Mouse (Mus musculus) C2C12 (cell line): ENCODE measurements around the gene Rc3h2. TPM values are rescaled to one million over a fixed set of nuclear protein-coding genes. Genes with fewer than 3 reads are reported as not detected.

Experiments
- H3K27me3 ChIP-seq: one replicate; pipeline ENCODE4 v1.6.1; 2011; ENCODE audit not compliant: control insufficient read depth, insufficient read depth, insufficient read length
- H3K36me3 ChIP-seq: one replicate; pipeline ENCODE4 v1.6.1; 2011; ENCODE audit not compliant: control insufficient read depth, insufficient read depth
- H3K4me3 ChIP-seq: one replicate; pipeline ENCODE4 v1.5.1; 2011; ENCODE audit warnings: mild to moderate bottlenecking, control low read depth; ENCODE audit not compliant: poor library complexity, insufficient read depth, severe bottlenecking
- H3K79me2 ChIP-seq: one replicate; pipeline ENCODE4 v1.6.1; 2011; ENCODE audit not compliant: control insufficient read depth, insufficient read depth
- H3K79me3 ChIP-seq: one replicate; pipeline ENCODE4 v1.6.1; 2011; ENCODE audit warnings: low read depth, control low read depth
- H3ac ChIP-seq: one replicate; pipeline ENCODE3; 2011; ENCODE audit warnings: low read depth; ENCODE audit not compliant: control insufficient read depth, insufficient read length
- CEBPB ChIP-seq: IDR thresholded peaks from one replicate; pipeline ENCODE4 v1.6.1; 2011; ENCODE audit warnings: low read depth, mild to moderate bottlenecking, control low read depth, moderate library complexity
- CTCF ChIP-seq: IDR thresholded peaks from one replicate; pipeline ENCODE4 v1.5.1; 2011; ENCODE audit not compliant: control insufficient read depth, insufficient read depth, insufficient read length
- FOSL1 ChIP-seq: IDR thresholded peaks from one replicate; pipeline ENCODE4 v1.8.0; 2011; ENCODE audit warnings: mild to moderate bottlenecking, low read length; ENCODE audit not compliant: poor library complexity, insufficient read depth, severe bottlenecking
- MAX ChIP-seq: IDR thresholded peaks from one replicate; pipeline ENCODE4 v1.6.1; 2011; ENCODE audit warnings: mild to moderate bottlenecking, control low read depth
- MYOD1 ChIP-seq: IDR thresholded peaks from one replicate; pipeline ENCODE4 v1.6.1; 2011; ENCODE audit warnings: low read depth; ENCODE audit not compliant: control insufficient read depth, insufficient read length
- MYOG ChIP-seq: IDR thresholded peaks from one replicate; pipeline ENCODE4 v1.6.1; 2011; ENCODE audit not compliant: control insufficient read depth, insufficient read length; ENCODE audit errors: extremely low read depth
- USF1 ChIP-seq: IDR thresholded peaks from one replicate; pipeline ENCODE4 v1.6.1; 2011; ENCODE audit warnings: low read depth, mild to moderate bottlenecking, control low read depth, moderate library complexity
- polyA plus RNA-seq: library from polyadenylated mRNA; unstranded; fragments of >200 nt; fragmentation: generic; extraction: Trizol; gene quantifications from one replicate; pipeline ENCODE4 v1.2.1, GENCODE M21; 2012; ENCODE audit warnings: missing spikeins

Gene Rc3h2
- polyA plus RNA-seq, 1 experiment = 4.2 TPM

- Histone ChIP-seq H3K79me2 (peaks cover 99% of the 10 kb centered on the region), H3ac (peak within 1 kb of the TSS; percentile 93), H3K4me3 (peak within 1 kb of the TSS; percentile 84), H3K79me3 (peaks cover 70% of the 10 kb centered on the region), H3K36me3 (peaks cover 16% of the 10 kb centered on the region), H3K27me3 (no peaks in the 10 kb centered on the region)
- no peak for TF ChIP-seq MYOD1
- TF ChIP-seq USF1 = peak; percentile 48
- TF ChIP-seq MAX = peak; percentile 47
Measured at GRCm38 (mm10) chr2:37442611-37443591, 20.2 kb upstream of the Rc3h2 start, which contains the start of the genes Zbtb26, Zbtb6 and Rabgap1. Gene Zbtb26, minus strand, starts transcription at chr2:37443135. Gene Zbtb6, minus strand, starts transcription at chr2:37443171. Gene Rabgap1, plus strand, starts transcription at chr2:37443279.

GRCm38 (mm10) chr2:37431609-37432008 is 8.9 kb upstream of the Rc3h2 start:
- Histone ChIP-seq H3K79me3 (peaks cover 28% of the 10 kb centered on the region), H3ac (peak overlapping the region; percentile 28), H3K79me2 (peaks cover 82% of the 10 kb centered on the region), H3K36me3 (peaks cover 46% of the 10 kb centered on the region), H3K4me3 (peak overlapping the region; percentile 73), H3K27me3 (no peaks in the 10 kb centered on the region)
- TF ChIP-seq CEBPB (no peak), MYOD1 (no peak), MYOG (no peak), USF1 (no peak), MAX (no peak), FOSL1 (no peak), CTCF (no peak)

GRCm38 (mm10) chr2:37430593-37431464 is 8.1 kb upstream of the Rc3h2 start:
- peaks cover 34% of the 10 kb centered on the region for H3K79me3 ChIP-seq
- H3K79me2 ChIP-seq = peaks cover 84% of the 10 kb centered on the region
- peak overlapping the region; percentile 73 for H3K4me3 ChIP-seq
- peaks cover 44% of the 10 kb centered on the region for H3K36me3 ChIP-seq
- H3ac ChIP-seq = peak overlapping the region; percentile 81
- TF ChIP-seq USF1 = no peak
- TF ChIP-seq MYOD1 = no peak
- no peak for TF ChIP-seq FOSL1
- no peak for TF ChIP-seq MYOG
- no peak for TF ChIP-seq CEBPB
- TF ChIP-seq CTCF = no peak
- TF ChIP-seq MAX = no peak
- H3K27me3 ChIP-seq = no peaks in the 10 kb centered on the region

- peaks cover 58% of the 10 kb centered on the region for H3K79me3 ChIP-seq
- no peaks in the 10 kb centered on the region for H3K27me3 ChIP-seq
- peak overlapping the region; percentile 92 for H3K4me3 ChIP-seq
- no peak overlapping the region for H3ac ChIP-seq
- peaks cover 44% of the 10 kb centered on the region for H3K36me3 ChIP-seq
- TF ChIP-seq MAX (no peak), CTCF (no peak)
- H3K79me2 ChIP-seq = peaks cover 86% of the 10 kb centered on the region
Measured at GRCm38 (mm10) chr2:37423671-37424070, 968 bp upstream of the Rc3h2 start.

- peaks cover 32% of the 10 kb centered on the region for H3K36me3 ChIP-seq
- no peaks in the 10 kb centered on the region for H3K27me3 ChIP-seq
- peaks cover 62% of the 10 kb centered on the region for H3K79me3 ChIP-seq
- peaks cover 86% of the 10 kb centered on the region for H3K79me2 ChIP-seq
- H3K4me3 ChIP-seq = peak overlapping the region; percentile 92
- TF ChIP-seq MAX = no peak
- TF ChIP-seq USF1 = no peak
- no peak for TF ChIP-seq FOSL1
- no peak for TF ChIP-seq CTCF
- TF ChIP-seq MYOG = no peak
- TF ChIP-seq CEBPB = no peak
- no peak for TF ChIP-seq MYOD1
- H3ac ChIP-seq = peak overlapping the region; percentile 78
Measured at GRCm38 (mm10) chr2:37421903-37422302, 800 bp downstream of the Rc3h2 start.
